Mouse (Mus musculus) forebrain, postnatal 0 days (tissue): ENCODE data around the gene Tbccd1. TPM values are rescaled to one million over a fixed set of nuclear protein-coding genes. Genes with fewer than 3 reads are reported as not detected.

Experiments used
- ATAC-seq: fragments of 200-750 bp; cut with Nextera tagmentation; 2 replicates; pipeline ENCODE4 v1.8.0; 2017; ENCODE audit warnings: mild to moderate bottlenecking, moderate library complexity
- DNase-seq: peaks from one replicate; pipeline ENCODE4 v3.0.0-alpha.2; 2015
- H3K27ac ChIP-seq: fragments of 300-500 bp; sonication (generic); 2 replicates; pipeline ENCODE4 v1.5.1; 2014; ENCODE audit warnings: low read depth, mild to moderate bottlenecking, antibody characterized with exemption, low read length, moderate library complexity, mixed read lengths
- H3K27me3 ChIP-seq: fragments of 300-500 bp; sonication (generic); 2 replicates; pipeline ENCODE4 v1.6.1; 2014; ENCODE audit warnings: mild to moderate bottlenecking, low read length, mixed read lengths; ENCODE audit not compliant: insufficient read depth
- H3K36me3 ChIP-seq: fragments of 300-500 bp; sonication (generic); 2 replicates; pipeline ENCODE4 v1.6.1; 2014; ENCODE audit warnings: mild to moderate bottlenecking, moderate library complexity; ENCODE audit not compliant: insufficient read depth
- H3K4me1 ChIP-seq: fragments of 300-500 bp; sonication (generic); 2 replicates; pipeline ENCODE4 v1.6.1; 2014; ENCODE audit warnings: antibody characterized with exemption; ENCODE audit not compliant: insufficient read depth
- H3K4me2 ChIP-seq: fragments of 300-500 bp; sonication (generic); 2 replicates; pipeline ENCODE4 v1.6.1; 2014; ENCODE audit warnings: low read depth, mild to moderate bottlenecking, moderate library complexity
- H3K4me3 ChIP-seq: fragments of 300-500 bp; sonication (generic); 2 replicates; pipeline ENCODE4 v1.5.1; 2014; ENCODE audit warnings: low read depth, low read length, mixed read lengths
- H3K9ac ChIP-seq: fragments of 300-500 bp; sonication (generic); 2 replicates; pipeline ENCODE4 v1.6.1; 2014; ENCODE audit warnings: mild to moderate bottlenecking
- H3K9me3 ChIP-seq: fragments of 300-500 bp; sonication (generic); 2 replicates; pipeline ENCODE4 v1.6.1; 2016; ENCODE audit warnings: low read length
- CTCF ChIP-seq: sonication (generic); IDR thresholded peaks from 2 replicates; pipeline ENCODE4 v1.5.1; 2016; ENCODE audit warnings: antibody characterized with exemption, control low read depth, low read depth
- WGBS: fragments of 180-500 bp; shearing (Covaris S2); extraction: QIAGEN DNeasy Blood & Tissue Kit; methylation state at CpG from one replicate; pipeline ENCODE4 v1.1.7; 2014; 5-methylcytosine and 5-hydroxymethylcytosine counted together
- polyA plus RNA-seq: library from polyadenylated mRNA; unstranded; fragments of >200 nt; fragmentation: Nextera tagmentation; extraction: Ambion mirVana; gene quantifications from 2 replicates; pipeline ENCODE4 v1.2.1, GENCODE M21; 2015
- total RNA-seq: library from RNA; depleted of rRNA; stranded (reverse); fragments of >200 nt; gene quantifications from 2 replicates; pipeline ENCODE4 v1.2.3, GENCODE M21; 2014

Gene Tbccd1
- total and polyA plus RNA-seq, 2 experiments from 2014 or later: 14.9 to 18.0 TPM

- H3K27ac ChIP-seq: peak overlapping the region; percentile 50; the same call in 1 of the 2 replicates
- H3K4me1 ChIP-seq: no peaks in the 10 kb centered on the region; the same call in 1 of the 2 replicates
- ATAC-seq: peak; percentile 99
- no peaks in the 10 kb centered on the region for H3K27me3 ChIP-seq
- H3K9me3 ChIP-seq: no peaks in the 10 kb centered on the region
- peak; percentile 88 for DNase-seq
- TF ChIP-seq CTCF: no peak
- peak overlapping the region; percentile 61 for H3K4me3 ChIP-seq
- peak overlapping the region; percentile 95 for H3K4me2 ChIP-seq
- peak overlapping the region; percentile 77 for H3K9ac ChIP-seq
- WGBS: 11% methylated on average over 26 of the region's 26 CpGs
- no peaks in the 10 kb centered on the region; the same call in 1 of the 2 replicates for H3K36me3 ChIP-seq
Observed at GRCm38 (mm10) chr16:22844061-22844801, 13.2 kb downstream of the Tbccd1 start.

GRCm38 (mm10) chr16:22842871-22843270 is 14.6 kb downstream of the Tbccd1 start:
- Histone ChIP-seq H3K4me2 (no peak overlapping the region), H3K4me1 (no peaks in the 10 kb centered on the region; the same call in 1 of the 2 replicates), H3K36me3 (peaks cover 7% of the 10 kb centered on the region; the same call in 1 of the 2 replicates), H3K27ac (no peak overlapping the region), H3K4me3 (no peak overlapping the region), H3K9me3 (no peaks in the 10 kb centered on the region), H3K27me3 (no peaks in the 10 kb centered on the region), H3K9ac (no peak overlapping the region)
- no peak for DNase-seq
- ATAC-seq: no peak
- TF ChIP-seq CTCF: no peak
- WGBS: 97% methylated on average over 5 of the region's 5 CpGs

- H3K9ac ChIP-seq: no peak overlapping the region
- no peak for TF ChIP-seq CTCF
- H3K4me1 ChIP-seq: no peaks in the 10 kb centered on the region
- H3K9me3 ChIP-seq: no peaks in the 10 kb centered on the region
- 93% methylated on average over 3 of the region's 3 CpGs for WGBS
- H3K27ac ChIP-seq: no peak overlapping the region
- DNase-seq: no peak
- H3K27me3 ChIP-seq: no peaks in the 10 kb centered on the region
- H3K4me3 ChIP-seq: no peak overlapping the region
- H3K4me2 ChIP-seq: no peak overlapping the region
- ATAC-seq: no peak
- peaks cover 7% of the 10 kb centered on the region; the same call in 1 of the 2 replicates for H3K36me3 ChIP-seq
Observed at GRCm38 (mm10) chr16:22839146-22839857, 18.2 kb downstream of the Tbccd1 start.

- Histone ChIP-seq H3K9ac (no peak overlapping the region), H3K4me1 (no peaks in the 10 kb centered on the region), H3K27me3 (no peaks in the 10 kb centered on the region), H3K4me2 (no peak overlapping the region), H3K36me3 (0 out of 2 replicates have a peak, but pooled peaks cover 3% of the 10 kb centered on the region), H3K9me3 (no peaks in the 10 kb centered on the region), H3K27ac (no peak overlapping the region), H3K4me3 (no peak overlapping the region)
- ATAC-seq (no peak), DNase-seq (no peak)
- 95% methylated on average over 3 of the region's 3 CpGs for WGBS
- TF ChIP-seq CTCF: no peak
Observed at GRCm38 (mm10) chr16:22832932-22833525, 24.4 kb downstream of the Tbccd1 start.

- H3K4me2 ChIP-seq: no peak overlapping the region
- H3K36me3 ChIP-seq: peaks cover 9% of the 10 kb centered on the region
- H3K9me3 ChIP-seq: no peaks in the 10 kb centered on the region
- H3K27me3 ChIP-seq: no peaks in the 10 kb centered on the region
- no peak overlapping the region for H3K9ac ChIP-seq
- no peak overlapping the region for H3K4me3 ChIP-seq
- no peak overlapping the region for H3K27ac ChIP-seq
- DNase-seq (peak; percentile 66), ATAC-seq (peak; percentile 98)
- H3K4me1 ChIP-seq: no peaks in the 10 kb centered on the region
- 35% methylated on average over 8 of the region's 8 CpGs for WGBS
- TF ChIP-seq CTCF: peak; percentile 76
Observed at GRCm38 (mm10) chr16:22820731-22821130, 36.7 kb downstream of the Tbccd1 start.

- H3K9ac ChIP-seq: no peak within 1 kb of the TSS
- no peaks in the 10 kb centered on the region for H3K27me3 ChIP-seq
- WGBS: 59% methylated on average over 2 of the region's 2 CpGs
- peaks cover 4% of the 10 kb centered on the region; the same call in 1 of the 2 replicates for H3K36me3 ChIP-seq
- no peak within 1 kb of the TSS for H3K4me3 ChIP-seq
- H3K4me2 ChIP-seq: no peak within 1 kb of the TSS
- H3K27ac ChIP-seq: no peak within 1 kb of the TSS
- no peaks in the 10 kb centered on the region for H3K4me1 ChIP-seq
- no peak for TF ChIP-seq CTCF
- H3K9me3 ChIP-seq: no peaks in the 10 kb centered on the region
- DNase-seq (no peak), ATAC-seq (no peak)
Observed at GRCm38 (mm10) chr16:22811477-22811876, 46.0 kb downstream of the Tbccd1 start, which contains the start of gene Crygs. Gene Crygs, minus strand, starts transcription at chr16:22811577.
